Mouse (Mus musculus): ENCODE data around the gene 1110059E24Rik. TPM values are rescaled to one million over a fixed set of nuclear protein-coding genes. Genes with fewer than 3 reads are reported as not detected.

1110059E24Rik gene
- polyA plus RNA-seq, 1 experiment from 2014 or later: 61.0 TPM

DNA sequence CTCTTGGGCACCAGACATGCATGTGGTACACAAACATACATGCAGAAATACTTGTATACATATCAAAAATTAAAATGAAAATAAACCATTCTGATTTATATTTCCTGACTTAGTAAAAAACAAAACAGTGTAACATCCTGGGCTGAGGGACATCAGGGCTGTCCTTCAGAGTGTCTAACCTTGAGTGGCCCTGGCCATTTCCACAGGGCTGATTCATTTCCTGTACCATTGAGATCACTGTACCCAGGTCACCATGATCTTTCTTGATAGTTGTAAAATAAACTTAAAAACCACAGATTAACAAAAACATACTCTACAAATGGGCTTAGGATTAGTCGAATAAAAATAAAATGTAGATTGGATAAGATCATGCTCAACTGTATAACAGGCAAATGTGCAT, 66.2 kb downstream of the 1110059E24Rik start:
- no peak for ATAC-seq
- Histone ChIP-seq H3K9ac (ENCODE audit: low read depth, low read length) (no peak overlapping the region), H3K4me1 (ENCODE audit: control insufficient read depth, insufficient read depth, low read length) (no peaks in the 10 kb centered on the region), H3K36me3 (ENCODE audit: control insufficient read depth, insufficient read depth, low read length) (no peaks in the 10 kb centered on the region), H3K27me3 (ENCODE audit: control insufficient read depth, insufficient read depth, low read depth, low read length) (no peaks in the 10 kb centered on the region), H3K4me3 (ENCODE audit: low read depth, low read length) (no peak overlapping the region), H3K4me2 (ENCODE audit: low read length) (no peak overlapping the region), H3K9me3 (replicated peaks; ENCODE audit: control insufficient read depth, low read length, poor library complexity, severe bottlenecking) (no peaks in the 10 kb centered on the region), H3K27ac (ENCODE audit: low read length) (no peak overlapping the region)
- WGBS: 100% methylated on average over 1 of the region's 1 CpGs

DNA sequence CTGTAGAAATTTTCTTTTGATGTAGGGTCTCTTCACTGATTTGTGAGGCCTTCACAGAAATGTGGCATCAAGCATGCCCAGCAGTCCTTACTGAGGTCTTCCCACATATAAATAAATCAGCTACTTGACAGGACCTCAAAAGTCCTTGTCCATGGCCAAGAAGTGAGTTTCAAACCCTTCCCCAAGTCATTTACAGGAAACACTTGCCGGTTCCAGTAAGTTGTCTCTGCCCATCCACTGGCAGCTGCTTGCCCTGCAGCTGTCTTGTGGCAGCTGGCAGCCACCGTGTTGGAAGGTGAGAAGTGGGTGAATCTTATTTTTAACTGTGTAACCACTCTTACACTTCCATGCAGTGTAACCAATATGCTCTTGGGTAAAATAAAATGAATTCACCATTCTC, 66.9 kb downstream of the 1110059E24Rik start:
- Histone ChIP-seq H3K9ac (ENCODE audit: low read depth, low read length) (no peak overlapping the region), H3K4me1 (ENCODE audit: control insufficient read depth, insufficient read depth, low read length) (no peaks in the 10 kb centered on the region), H3K36me3 (ENCODE audit: control insufficient read depth, insufficient read depth, low read length) (no peaks in the 10 kb centered on the region), H3K27ac (ENCODE audit: low read length) (no peak overlapping the region), H3K4me2 (ENCODE audit: low read length) (no peak overlapping the region), H3K9me3 (replicated peaks; ENCODE audit: control insufficient read depth, low read length, poor library complexity, severe bottlenecking) (no peaks in the 10 kb centered on the region), H3K4me3 (ENCODE audit: low read depth, low read length) (no peak overlapping the region), H3K27me3 (ENCODE audit: control insufficient read depth, insufficient read depth, low read depth, low read length) (no peaks in the 10 kb centered on the region)
- 91% methylated on average over 2 of the region's 2 CpGs for WGBS
- ATAC-seq: no peak

DNA sequence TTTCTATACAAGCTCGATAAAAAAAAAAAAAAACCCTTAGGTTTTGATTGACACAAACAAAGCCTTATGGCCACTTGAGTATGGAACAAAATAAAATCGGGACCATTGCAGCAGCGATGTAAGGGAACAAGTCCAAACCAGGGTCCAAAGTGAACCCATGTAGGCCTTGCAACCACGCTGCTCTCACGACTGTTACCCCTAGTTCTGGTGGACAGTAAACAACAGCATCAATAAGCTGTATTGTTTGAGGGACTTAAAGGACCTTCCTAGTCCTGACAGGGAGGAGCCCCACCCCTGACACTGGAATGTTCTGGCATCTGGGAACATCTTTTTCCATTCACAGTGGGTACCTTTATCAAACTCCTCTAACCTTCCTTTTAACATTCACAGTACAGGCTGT, 68.8 kb downstream of the 1110059E24Rik start:
- Histone ChIP-seq H3K4me3 (ENCODE audit: low read depth, low read length) (no peak overlapping the region), H3K27me3 (ENCODE audit: control insufficient read depth, insufficient read depth, low read depth, low read length) (no peaks in the 10 kb centered on the region), H3K36me3 (ENCODE audit: control insufficient read depth, insufficient read depth, low read length) (no peaks in the 10 kb centered on the region), H3K27ac (ENCODE audit: low read length) (no peak overlapping the region), H3K4me1 (ENCODE audit: control insufficient read depth, insufficient read depth, low read length) (no peaks in the 10 kb centered on the region), H3K9me3 (replicated peaks; ENCODE audit: control insufficient read depth, low read length, poor library complexity, severe bottlenecking) (no peaks in the 10 kb centered on the region), H3K4me2 (ENCODE audit: low read length) (no peak overlapping the region), H3K9ac (ENCODE audit: low read depth, low read length) (no peak overlapping the region)
- no peak for ATAC-seq
- WGBS: 84% methylated on average over 5 of the region's 5 CpGs

GRCm38 (mm10) chr19:21583523-21583984, 69.2 kb downstream of the 1110059E24Rik start:
- Histone ChIP-seq H3K9ac (ENCODE audit: low read depth, low read length) (no peak overlapping the region), H3K4me1 (ENCODE audit: control insufficient read depth, insufficient read depth, low read length) (no peaks in the 10 kb centered on the region), H3K27me3 (ENCODE audit: control insufficient read depth, insufficient read depth, low read depth, low read length) (no peaks in the 10 kb centered on the region), H3K36me3 (ENCODE audit: control insufficient read depth, insufficient read depth, low read length) (no peaks in the 10 kb centered on the region), H3K4me2 (ENCODE audit: low read length) (no peak overlapping the region), H3K27ac (ENCODE audit: low read length) (no peak overlapping the region), H3K4me3 (ENCODE audit: low read depth, low read length) (no peak overlapping the region), H3K9me3 (replicated peaks; ENCODE audit: control insufficient read depth, low read length, poor library complexity, severe bottlenecking) (no peaks in the 10 kb centered on the region)
- WGBS: 93% methylated on average over 4 of the region's 4 CpGs
- no peak for ATAC-seq

- Histone ChIP-seq H3K4me1 (ENCODE audit: control insufficient read depth, insufficient read depth, low read length) (no peaks in the 10 kb centered on the region), H3K4me3 (ENCODE audit: low read depth, low read length) (no peak overlapping the region), H3K4me2 (ENCODE audit: low read length) (peak overlapping the region; percentile 12; the same call in 1 of the 2 replicates), H3K9ac (ENCODE audit: low read depth, low read length) (no peak overlapping the region), H3K36me3 (ENCODE audit: control insufficient read depth, insufficient read depth, low read length) (no peaks in the 10 kb centered on the region), H3K27ac (ENCODE audit: low read length) (peak overlapping the region; percentile 1; the same call in 1 of the 2 replicates), H3K27me3 (ENCODE audit: control insufficient read depth, insufficient read depth, low read depth, low read length) (no peaks in the 10 kb centered on the region), H3K9me3 (replicated peaks; ENCODE audit: control insufficient read depth, low read length, poor library complexity, severe bottlenecking) (no peaks in the 10 kb centered on the region)
- no peak for ATAC-seq
- 75% methylated on average over 6 of the region's 6 CpGs for WGBS
Measured at GRCm38 (mm10) chr19:21581404-21581803, 71.4 kb downstream of the 1110059E24Rik start.

- H3K27ac ChIP-seq (ENCODE audit: low read length): no peak overlapping the region
- no peak overlapping the region for H3K4me3 ChIP-seq (ENCODE audit: low read depth, low read length)
- H3K9me3 ChIP-seq (replicated peaks; ENCODE audit: control insufficient read depth, low read length, poor library complexity, severe bottlenecking): no peaks in the 10 kb centered on the region
- no peak overlapping the region for H3K9ac ChIP-seq (ENCODE audit: low read depth, low read length)
- no peak for ATAC-seq
- 89% methylated on average over 3 of the region's 3 CpGs for WGBS
- H3K4me2 ChIP-seq (ENCODE audit: low read length): no peak overlapping the region
- no peaks in the 10 kb centered on the region for H3K27me3 ChIP-seq (ENCODE audit: control insufficient read depth, insufficient read depth, low read depth, low read length)
- no peaks in the 10 kb centered on the region for H3K4me1 ChIP-seq (ENCODE audit: control insufficient read depth, insufficient read depth, low read length)
- H3K36me3 ChIP-seq (ENCODE audit: control insufficient read depth, insufficient read depth, low read length): no peaks in the 10 kb centered on the region
Measured at GRCm38 (mm10) chr19:21579896-21580295, 72.9 kb downstream of the 1110059E24Rik start.

DNA sequence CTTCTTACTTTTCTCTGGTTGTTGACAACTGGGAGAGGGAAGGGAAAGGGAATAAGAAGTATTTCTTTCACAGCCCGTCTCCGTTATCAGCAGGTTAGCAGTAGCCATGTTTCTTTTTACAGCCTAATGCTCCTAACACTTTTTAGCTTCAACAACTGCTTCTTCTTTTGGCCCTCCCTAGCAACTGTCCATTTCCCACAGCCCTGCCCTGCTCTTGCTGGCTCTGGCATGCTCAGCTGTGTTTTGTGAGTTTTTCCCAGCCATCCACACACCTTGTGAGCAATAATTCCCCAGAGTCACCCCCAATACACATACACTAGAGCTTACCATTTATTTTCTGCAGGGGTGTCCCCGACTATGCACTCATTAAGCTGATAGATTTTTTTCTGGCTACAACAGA, 75.3 kb downstream of the 1110059E24Rik start:
- Histone ChIP-seq H3K4me2 (ENCODE audit: low read length) (no peak overlapping the region), H3K27ac (ENCODE audit: low read length) (no peak overlapping the region), H3K4me1 (ENCODE audit: control insufficient read depth, insufficient read depth, low read length) (no peaks in the 10 kb centered on the region), H3K9me3 (replicated peaks; ENCODE audit: control insufficient read depth, low read length, poor library complexity, severe bottlenecking) (no peaks in the 10 kb centered on the region), H3K27me3 (ENCODE audit: control insufficient read depth, insufficient read depth, low read depth, low read length) (no peaks in the 10 kb centered on the region), H3K4me3 (ENCODE audit: low read depth, low read length) (no peak overlapping the region), H3K36me3 (ENCODE audit: control insufficient read depth, insufficient read depth, low read length) (no peaks in the 10 kb centered on the region), H3K9ac (ENCODE audit: low read depth, low read length) (no peak overlapping the region)
- 78% methylated on average over 3 of the region's 3 CpGs for WGBS
- ATAC-seq: no peak

DNA sequence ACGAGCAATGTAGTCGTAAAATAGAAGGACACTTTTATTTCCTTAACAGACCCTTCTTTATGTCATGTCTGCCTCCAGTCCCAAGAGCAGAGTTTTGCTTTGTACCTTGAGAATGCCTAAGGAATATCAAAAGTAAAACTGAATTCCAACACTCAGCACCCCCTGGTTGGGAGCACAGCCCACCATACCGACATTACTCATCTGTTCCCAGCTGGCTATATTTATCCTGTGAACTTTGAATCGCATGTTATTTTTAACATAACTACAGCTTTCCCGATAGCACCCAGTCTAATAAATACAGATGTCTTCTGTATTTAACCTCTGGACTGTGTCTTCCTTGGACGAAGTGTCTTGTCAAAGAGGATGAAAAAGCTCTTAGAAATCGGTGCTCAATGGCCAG, 80.8 kb downstream of the 1110059E24Rik start:
- Histone ChIP-seq H3K4me3 (ENCODE audit: low read depth, low read length) (no peak overlapping the region), H3K36me3 (ENCODE audit: control insufficient read depth, insufficient read depth, low read length) (no peaks in the 10 kb centered on the region), H3K9me3 (replicated peaks; ENCODE audit: control insufficient read depth, low read length, poor library complexity, severe bottlenecking) (no peaks in the 10 kb centered on the region), H3K27me3 (ENCODE audit: control insufficient read depth, insufficient read depth, low read depth, low read length) (no peaks in the 10 kb centered on the region), H3K4me2 (ENCODE audit: low read length) (no peak overlapping the region), H3K27ac (ENCODE audit: low read length) (no peak overlapping the region), H3K4me1 (ENCODE audit: control insufficient read depth, insufficient read depth, low read length) (peaks cover 3% of the 10 kb centered on the region; the same call in 1 of the 2 replicates), H3K9ac (ENCODE audit: low read depth, low read length) (no peak overlapping the region)
- 89% methylated on average over 7 of the region's 7 CpGs for WGBS
- ATAC-seq: no peak

GRCm38 (mm10) chr19:21571223-21571980, 81.4 kb downstream of the 1110059E24Rik start:
- Histone ChIP-seq H3K9me3 (replicated peaks; ENCODE audit: control insufficient read depth, low read length, poor library complexity, severe bottlenecking) (no peaks in the 10 kb centered on the region), H3K4me2 (ENCODE audit: low read length) (no peak overlapping the region), H3K4me3 (ENCODE audit: low read depth, low read length) (no peak overlapping the region), H3K27me3 (ENCODE audit: control insufficient read depth, insufficient read depth, low read depth, low read length) (no peaks in the 10 kb centered on the region), H3K36me3 (ENCODE audit: control insufficient read depth, insufficient read depth, low read length) (no peaks in the 10 kb centered on the region), H3K27ac (ENCODE audit: low read length) (no peak overlapping the region), H3K9ac (ENCODE audit: low read depth, low read length) (no peak overlapping the region), H3K4me1 (ENCODE audit: control insufficient read depth, insufficient read depth, low read length) (peaks cover 3% of the 10 kb centered on the region; the same call in 1 of the 2 replicates)
- 47% methylated on average over 16 of the region's 16 CpGs for WGBS
- peak; percentile 54 for ATAC-seq
